Mouse (Mus musculus): Measurements from ENCODE around the gene Pgpep1.

Gene Pgpep1

DNA sequence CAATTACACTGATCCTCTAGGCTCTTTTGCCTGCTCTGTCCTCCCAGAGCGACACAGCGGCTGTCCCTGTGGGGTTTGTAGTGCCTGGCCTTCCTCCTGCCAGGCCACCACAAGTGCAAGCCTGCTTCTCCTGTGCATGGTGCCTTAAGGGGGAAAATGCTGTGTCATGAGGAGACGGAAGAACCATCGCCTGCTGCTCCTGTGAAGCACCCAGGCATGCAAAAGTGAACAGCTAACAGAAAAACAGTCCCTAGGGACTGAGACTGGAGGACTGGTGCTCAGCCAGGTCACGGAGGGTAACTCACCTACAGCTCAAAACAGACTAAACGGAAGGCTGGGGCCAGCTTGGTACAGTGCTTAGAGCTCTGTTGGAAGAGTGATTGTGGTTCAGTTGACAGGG is 24.7 kb downstream of the Pgpep1 start:
- no peak for DNase-seq (ENCODE audit: extremely low read depth, low read depth)

- DNase-seq (ENCODE audit: extremely low read depth, low read depth), result no peak
Observed at GRCm38 (mm10) chr8:70634066-70634465, 26.1 kb downstream of the Pgpep1 start.

- no peak for DNase-seq (ENCODE audit: extremely low read depth, low read depth)
Observed at GRCm38 (mm10) chr8:70632346-70632892, 27.8 kb downstream of the Pgpep1 start, which contains the start of gene Gdf15. Gene Gdf15, minus strand, starts transcription at chr8:70632456.

- no peak for DNase-seq (ENCODE audit: extremely low read depth, low read depth)
Observed at GRCm38 (mm10) chr8:70631436-70631835, 28.8 kb downstream of the Pgpep1 start.

- DNase-seq (ENCODE audit: extremely low read depth, low read depth), result peak; percentile 90
Observed at GRCm38 (mm10) chr8:70630532-70631381, 29.4 kb downstream of the Pgpep1 start.

GRCm38 (mm10) chr8:70629574-70630531 is 30.3 kb downstream of the Pgpep1 start:
- peak; percentile 77 for DNase-seq (ENCODE audit: extremely low read depth, low read depth)

DNA sequence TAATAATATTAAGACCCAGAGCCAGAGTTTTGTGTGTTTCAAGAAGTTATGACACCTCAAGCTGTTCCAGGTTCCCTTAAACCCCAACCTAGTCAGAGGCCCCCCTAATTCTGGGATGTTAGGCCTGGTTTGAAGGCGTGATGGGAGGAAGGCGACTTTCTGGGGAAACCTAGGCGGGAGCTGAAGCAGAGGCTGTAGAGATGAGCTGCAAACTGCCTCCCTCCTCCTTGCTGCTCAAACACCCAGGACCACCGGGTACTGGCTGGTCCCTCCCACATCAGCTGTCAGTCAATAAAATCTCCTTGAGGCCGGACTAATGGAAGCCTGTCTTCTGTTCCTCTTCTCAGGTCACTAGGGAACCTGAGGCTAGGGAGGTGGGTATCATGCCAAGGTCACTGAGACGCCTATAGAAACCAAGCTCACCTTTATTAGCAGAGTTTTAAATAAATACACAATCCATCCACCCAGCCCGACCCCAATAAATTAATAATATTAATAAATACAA is 31.1 kb downstream of the Pgpep1 start:
- DNase-seq (ENCODE audit: extremely low read depth, low read depth), result no peak

GRCm38 (mm10) chr8:70627041-70627440 is 33.1 kb downstream of the Pgpep1 start:
- no peak for DNase-seq (ENCODE audit: extremely low read depth, low read depth)

GRCm38 (mm10) chr8:70625104-70625503 is 35.1 kb downstream of the Pgpep1 start:
- DNase-seq (ENCODE audit: extremely low read depth, low read depth), result no peak

DNA sequence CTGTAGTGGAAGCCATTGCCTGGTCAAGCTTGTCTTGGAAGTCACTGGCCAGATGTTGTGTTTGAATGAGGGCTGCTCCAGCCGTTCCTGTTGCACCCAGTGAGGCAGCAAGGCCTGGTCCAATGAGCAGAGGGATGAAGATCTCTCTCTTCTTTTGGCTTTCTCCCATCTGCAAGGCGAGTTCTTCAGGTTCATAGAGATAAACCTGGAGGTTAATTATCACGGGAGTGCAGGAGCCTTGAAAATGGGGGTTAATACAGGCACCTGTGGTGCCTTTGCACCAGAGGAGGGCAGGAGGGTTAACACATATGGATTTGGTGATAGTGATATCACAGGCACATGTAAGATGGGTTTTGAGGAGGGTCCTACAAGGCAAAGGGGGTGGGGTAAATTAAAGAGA is 38.0 kb downstream of the Pgpep1 start:
- DNase-seq (ENCODE audit: extremely low read depth, low read depth), result no peak

DNA sequence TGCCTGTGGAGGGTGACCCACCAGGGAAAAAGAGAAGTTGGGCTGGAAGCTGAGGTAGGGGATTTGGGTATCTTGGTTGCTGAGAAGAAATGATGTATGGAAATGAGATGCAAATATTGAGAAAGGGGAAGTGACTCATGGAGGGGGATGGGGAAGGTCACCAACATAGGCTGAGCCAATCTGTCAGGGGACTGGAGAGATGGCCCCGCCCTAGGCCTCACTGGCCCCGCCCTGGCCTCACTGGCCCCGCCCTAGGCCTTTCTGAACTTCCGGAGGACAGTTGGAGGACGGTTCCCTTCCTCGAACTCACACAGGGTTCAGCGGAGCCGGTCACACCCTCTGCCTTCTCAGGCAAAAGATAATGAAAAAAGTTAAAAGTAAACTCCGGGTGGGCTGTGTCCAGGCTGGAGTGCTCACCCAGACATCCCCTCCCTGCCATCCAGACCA is 41.3 kb downstream of the Pgpep1 start:
- peak; percentile 99 for DNase-seq (ENCODE audit: extremely low read depth, low read depth)

DNA sequence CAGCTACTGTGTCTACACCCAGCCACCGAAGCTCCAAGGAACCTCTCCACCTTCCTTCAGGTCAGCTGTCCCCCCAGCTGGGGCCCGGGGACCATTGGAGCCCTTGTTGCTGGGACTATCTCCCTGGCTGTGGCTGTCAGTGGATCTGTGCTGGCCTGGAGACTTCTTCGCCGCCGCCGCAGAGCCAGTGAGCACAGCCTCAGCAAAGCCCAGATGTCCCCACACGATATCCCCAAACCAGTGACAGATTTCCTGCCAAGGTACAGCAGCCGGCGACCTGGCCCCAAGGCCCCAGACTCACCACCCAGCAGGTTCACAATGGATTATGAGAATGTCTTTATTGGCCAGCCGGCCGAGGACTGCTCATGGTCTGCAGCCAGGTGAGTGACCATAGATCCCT is 42.2 kb downstream of the Pgpep1 start:
- no peak for DNase-seq (ENCODE audit: extremely low read depth, low read depth)

DNA sequence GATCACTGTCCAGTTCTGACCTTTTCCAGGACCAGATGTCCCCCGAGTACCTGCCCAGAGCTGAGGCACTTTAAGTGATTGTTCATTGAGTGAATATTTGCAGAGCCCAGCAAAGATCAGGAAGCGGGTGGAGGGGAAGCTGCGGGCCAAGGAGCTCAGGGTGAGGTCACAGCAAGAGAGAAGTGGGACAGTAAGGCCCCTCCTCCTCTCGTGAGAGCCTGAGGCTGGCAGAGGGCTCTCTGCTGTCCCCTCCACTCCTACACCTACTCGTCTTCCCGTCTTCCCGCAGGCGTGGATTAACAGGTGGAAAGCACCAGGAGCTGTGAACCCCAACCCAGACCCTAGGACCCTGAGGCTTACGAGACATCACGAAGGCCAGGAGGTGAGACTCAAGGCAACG is 43.5 kb downstream of the Pgpep1 start:
- DNase-seq (ENCODE audit: extremely low read depth, low read depth), result no peak

DNA sequence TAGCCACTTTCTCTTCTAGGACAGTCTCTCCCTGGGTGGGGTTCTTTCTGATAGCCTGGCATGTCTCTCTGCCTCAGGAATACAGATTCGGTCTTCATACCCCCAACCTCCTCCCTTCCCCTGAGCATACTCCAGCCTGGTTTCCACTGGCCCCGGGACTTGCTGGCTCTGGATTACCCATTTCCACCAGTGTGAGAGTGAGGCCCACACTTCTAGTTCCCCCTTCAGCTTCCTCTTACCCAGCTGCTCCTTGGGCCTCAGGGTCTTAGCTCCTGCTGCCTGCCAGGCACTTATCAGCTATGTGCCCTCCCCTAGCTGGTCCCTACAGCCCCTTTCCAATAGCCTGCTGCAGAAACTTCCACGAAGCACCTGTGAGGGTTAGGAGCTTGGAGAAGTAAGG is 44.3 kb downstream of the Pgpep1 start, which contains the start of gene Lrrc25:
Lrrc25 (plus strand) TSS at position 262 of the 400 bp plus-strand sequence.
- DNase-seq (ENCODE audit: extremely low read depth, low read depth), result no peak

GRCm38 (mm10) chr8:70615281-70615680 is 44.9 kb downstream of the Pgpep1 start:
- DNase-seq (ENCODE audit: extremely low read depth, low read depth), result no peak

DNA sequence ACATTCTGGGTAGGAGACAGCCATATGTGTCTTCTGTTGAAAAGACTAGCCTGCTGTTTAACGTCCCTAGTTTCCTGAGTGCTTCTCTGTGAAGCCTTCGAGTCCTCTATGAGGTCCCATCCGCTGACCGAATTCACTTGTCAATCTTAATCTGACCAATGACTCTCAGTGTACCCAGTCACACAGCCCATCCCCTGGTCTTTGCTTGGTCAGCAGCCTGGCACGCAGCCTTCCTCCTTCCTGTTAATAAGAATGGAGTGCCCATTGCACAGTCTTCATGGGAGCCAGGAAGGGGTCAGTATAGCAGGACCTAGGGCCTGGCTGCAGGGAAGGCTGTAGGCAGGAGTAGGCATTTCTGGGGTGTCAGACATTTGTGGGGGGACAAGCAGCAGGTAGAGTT is 45.7 kb downstream of the Pgpep1 start:
- no peak for DNase-seq (ENCODE audit: extremely low read depth, low read depth)

DNA sequence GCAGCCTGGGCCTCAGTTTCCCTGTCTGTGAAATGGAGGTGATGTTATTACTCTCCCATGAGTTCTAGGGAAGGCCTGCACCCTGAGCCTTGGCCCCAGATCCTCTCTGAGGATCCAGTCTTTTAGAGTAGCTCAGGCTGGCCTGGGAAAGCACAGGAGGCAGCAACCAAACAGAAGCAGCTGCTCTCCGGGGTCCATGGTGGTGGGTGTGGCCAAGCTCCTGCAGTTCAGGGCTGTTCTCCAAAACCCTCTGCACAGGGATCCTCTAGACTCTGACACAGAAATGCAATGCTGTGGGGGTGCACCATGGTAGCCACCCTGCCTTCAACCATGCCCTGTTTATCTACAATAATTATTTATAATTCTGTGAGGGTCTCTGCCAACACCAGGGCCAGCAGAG is 46.4 kb downstream of the Pgpep1 start:
- no peak for DNase-seq (ENCODE audit: extremely low read depth, low read depth)

GRCm38 (mm10) chr8:70611849-70612248 is 48.3 kb downstream of the Pgpep1 start:
- DNase-seq (ENCODE audit: extremely low read depth, low read depth), result peak; percentile 80

DNA sequence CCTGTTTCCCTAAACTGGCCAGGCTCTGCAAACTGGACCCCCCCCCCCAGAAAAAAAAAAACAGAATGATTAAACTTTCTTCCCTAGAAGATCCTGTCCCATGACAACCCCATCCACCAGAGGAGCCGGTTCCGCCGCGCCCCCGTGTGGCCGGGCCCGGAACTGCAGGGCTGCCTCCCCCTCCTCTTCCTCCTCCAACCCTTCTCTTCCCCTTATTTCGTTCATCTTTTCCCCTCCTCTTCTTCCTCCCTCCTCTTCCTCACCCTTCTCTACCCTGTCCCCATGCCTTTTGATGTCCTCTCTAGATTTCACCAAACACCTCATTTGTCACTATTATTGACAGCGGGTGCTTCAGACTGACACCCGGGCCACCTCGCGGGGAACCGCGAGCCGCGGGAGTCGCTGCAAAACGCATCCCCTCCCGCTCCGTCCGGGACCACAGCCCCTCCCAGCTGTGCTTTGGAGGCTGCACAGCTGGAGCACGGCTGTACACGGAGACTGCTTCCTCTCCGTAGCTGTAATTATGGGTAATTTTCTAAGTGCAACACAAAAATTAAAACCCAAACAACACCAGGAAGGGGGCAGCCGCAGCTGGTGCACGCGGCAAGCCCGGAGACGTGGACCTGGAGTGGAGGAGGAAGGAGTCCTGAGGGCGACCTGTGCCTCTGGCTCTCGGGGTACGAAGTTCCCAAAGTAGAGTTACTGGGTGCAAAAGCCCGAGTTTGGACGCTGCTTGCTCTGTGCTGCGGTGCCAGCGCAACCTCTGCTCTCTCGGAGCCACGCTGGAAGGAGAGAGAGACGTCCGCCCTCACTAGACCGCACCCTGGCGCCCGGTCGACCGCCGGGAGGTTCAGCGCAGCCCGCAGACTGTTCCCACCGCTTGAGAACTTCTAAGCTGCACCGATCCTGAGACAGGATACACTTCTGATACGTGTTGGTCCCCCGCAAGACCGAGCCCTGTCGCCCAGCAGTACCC is 49.1 kb downstream of the Pgpep1 start:
- no peak for DNase-seq (ENCODE audit: extremely low read depth, low read depth)
